Mouse (Mus musculus) activated CD4-positive, CD25-positive, alpha-beta regulatory T cell, adult 4 months (primary cell): ENCODE results near the gene Grik5. TPM values are rescaled to one million over a fixed set of nuclear protein-coding genes. Genes with fewer than 3 reads are reported as not detected.

Experiments used
- ATAC-seq: one replicate; pipeline ENCODE4 v1.8.0; 2017
- polyA plus RNA-seq, 2 experiments: library from polyadenylated mRNA; unstranded; fragments of 100-300 nt; shearing (Covaris generic); gene quantifications; one replicate each; pipeline ENCODE4 v1.2.1; 2017

Grik5 gene
- polyA plus RNA-seq, 2 experiments from 2014 or later, result 2.2 to 2.4 TPM

- ATAC-seq, result no peak
Measured at GRCm38 (mm10) chr7:24984307-24984706, 87.8 kb downstream of the Grik5 start.

GRCm38 (mm10) chr7:24983396-24983795 is 88.8 kb downstream of the Grik5 start:
- ATAC-seq, result no peak

GRCm38 (mm10) chr7:24980439-24980838 is 91.7 kb downstream of the Grik5 start:
- ATAC-seq, result no peak

- ATAC-seq, result no peak
Measured at GRCm38 (mm10) chr7:24978781-24979180, 93.4 kb downstream of the Grik5 start.

- peak; percentile 24 for ATAC-seq
Measured at GRCm38 (mm10) chr7:24974893-24975595, 97.1 kb downstream of the Grik5 start.

GRCm38 (mm10) chr7:24973902-24974301 is 98.2 kb downstream of the Grik5 start:
- no peak for ATAC-seq

GRCm38 (mm10) chr7:24973208-24973607 is 98.9 kb downstream of the Grik5 start:
- ATAC-seq, result no peak

GRCm38 (mm10) chr7:24971972-24972893 is 99.9 kb downstream of the Grik5 start, which contains the start of gene Rabac1:
Gene Rabac1, minus strand, starts transcription at chr7:24972754.
- ATAC-seq, result peak; percentile 91

GRCm38 (mm10) chr7:24971261-24971971 is 100.7 kb downstream of the Grik5 start:
- ATAC-seq, result no peak

GRCm38 (mm10) chr7:24970341-24970740 is 101.8 kb downstream of the Grik5 start:
- no peak for ATAC-seq

- no peak for ATAC-seq
Measured at GRCm38 (mm10) chr7:24969805-24970204, 102.3 kb downstream of the Grik5 start.

GRCm38 (mm10) chr7:24968463-24968862 is 103.7 kb downstream of the Grik5 start:
- no peak for ATAC-seq

- ATAC-seq, result no peak
Measured at GRCm38 (mm10) chr7:24967966-24968365, 104.2 kb downstream of the Grik5 start.

GRCm38 (mm10) chr7:24964897-24965535 is 107.1 kb downstream of the Grik5 start:
- ATAC-seq, result peak; percentile 59

- ATAC-seq, result no peak
Measured at GRCm38 (mm10) chr7:24964288-24964687, 107.9 kb downstream of the Grik5 start.

Other genes starting within 250 kb of the Grik5 start
- 10 to 100 TPM; 17.0 to 65.7 TPM for gene Gm9844, start 210.1 kb downstream of the Grik5 start, polyA plus RNA-seq
- not detected for gene Lypd4, start 202.4 kb downstream of the Grik5 start, polyA plus RNA-seq
- not detected for gene Dmrtc2, start 202.3 kb downstream of the Grik5 start, polyA plus RNA-seq
- gene Rps19, start 188.0 kb downstream of the Grik5 start, polyA plus RNA-seq, result over 10,000 TPM; 11,194 to 11,919 TPM
- gene Cd79a, start 175.0 kb downstream of the Grik5 start, polyA plus RNA-seq, result 10 to 100 TPM in 1 of 2 experiments, 1 to 10 TPM in 1; 1.7 to 22.3 TPM
- gene Arhgef1, start 169.4 kb downstream of the Grik5 start, polyA plus RNA-seq, result 100 to 1,000 TPM; 164 to 173 TPM
- gene Gm4881, start 127.9 kb downstream of the Grik5 start, polyA plus RNA-seq, result not detected
- 100 to 1,000 TPM; 190 to 202 TPM for gene Rabac1, start 99.6 kb downstream of the Grik5 start, polyA plus RNA-seq
- gene Atp1a3, start 66.4 kb downstream of the Grik5 start, polyA plus RNA-seq, result under 1 TPM; 0.65 to 0.92 TPM
- gene Zfp574, start 221 bp upstream of the Grik5 start, polyA plus RNA-seq, result 10 to 100 TPM in 1 of 2 experiments, 1 to 10 TPM in 1; 8.9 to 14.2 TPM
- 10 to 100 TPM; 19.1 to 25.3 TPM for gene Pou2f2, start 107.4 kb upstream of the Grik5 start, polyA plus RNA-seq
- 10 to 100 TPM; 26.7 to 31.8 TPM for gene Dedd2, start 148.3 kb upstream of the Grik5 start, polyA plus RNA-seq
- 1 to 10 TPM; 2.6 to 4.0 TPM for gene Zfp526, start 149.1 kb upstream of the Grik5 start, polyA plus RNA-seq
- 1 to 10 TPM; 8.9 to 9.8 TPM for gene Gsk3a, start 165.5 kb upstream of the Grik5 start, polyA plus RNA-seq
- under 1 TPM; 0.28 to 0.38 TPM for gene Erf, start 178.4 kb upstream of the Grik5 start, polyA plus RNA-seq
- 10 to 100 TPM; 23.2 to 26.0 TPM for gene Cic, start 195.4 kb upstream of the Grik5 start, polyA plus RNA-seq
- gene Pafah1b3, start 225.6 kb upstream of the Grik5 start, polyA plus RNA-seq, result 10 to 100 TPM; 16.8 to 30.7 TPM
- gene Prr19, start 229.1 kb upstream of the Grik5 start, polyA plus RNA-seq, result not detected
- not detected for gene Tmem145, start 233.8 kb upstream of the Grik5 start, polyA plus RNA-seq
- gene Megf8, start 244.8 kb upstream of the Grik5 start, polyA plus RNA-seq, result under 1 TPM in 1 of 2 experiments, not detected in 1; 0.03 TPM